Mouse (Mus musculus) 3134 (cell line): ENCODE data around the gene Lrrc10b.

Source experiments
- DNase-seq: peaks from one replicate; pipeline ENCODE4 v3.0.0-alpha.2; 2011; ENCODE audit warnings: low spot score; ENCODE audit not compliant: insufficient read length; ENCODE audit errors: extremely low read depth

Gene Lrrc10b

GRCm38 (mm10) chr19:10456752-10457483, at the start of gene Lrrc10b:
Gene Lrrc10b (minus strand): TSS chr19:10457473.
- no peak for DNase-seq

- no peak for DNase-seq
Measured at GRCm38 (mm10) chr19:10502571-10502970, 45.3 kb upstream of the Lrrc10b start.

- no peak for DNase-seq
Measured at GRCm38 (mm10) chr19:10500581-10500980, 43.3 kb upstream of the Lrrc10b start.

- peak; percentile 69 for DNase-seq
Measured at GRCm38 (mm10) chr19:10497512-10498160, 40.4 kb upstream of the Lrrc10b start.

- DNase-seq, result no peak
Measured at GRCm38 (mm10) chr19:10496976-10497375, 39.7 kb upstream of the Lrrc10b start.

- DNase-seq, result peak; percentile 27
Measured at GRCm38 (mm10) chr19:10495670-10496069, 38.4 kb upstream of the Lrrc10b start.

GRCm38 (mm10) chr19:10486264-10486738, 29.0 kb upstream of the Lrrc10b start:
- peak; percentile 21 for DNase-seq

- no peak for DNase-seq
Measured at GRCm38 (mm10) chr19:10482703-10483102, 25.4 kb upstream of the Lrrc10b start, which contains the start of gene Ppp1r32. Gene Ppp1r32 (minus strand): TSS chr19:10482928.

GRCm38 (mm10) chr19:10479541-10479940, 22.3 kb upstream of the Lrrc10b start:
- no peak for DNase-seq

- DNase-seq, result no peak
Measured at GRCm38 (mm10) chr19:10473779-10474178, 16.5 kb upstream of the Lrrc10b start.

- no peak for DNase-seq
Measured at GRCm38 (mm10) chr19:10472958-10473357, 15.7 kb upstream of the Lrrc10b start.

- DNase-seq, result no peak
Measured at GRCm38 (mm10) chr19:10469171-10469658, 11.9 kb upstream of the Lrrc10b start.

GRCm38 (mm10) chr19:10464427-10464826, 7.2 kb upstream of the Lrrc10b start:
- no peak for DNase-seq

- DNase-seq, result no peak
Measured at GRCm38 (mm10) chr19:10461584-10461983, 4.3 kb upstream of the Lrrc10b start.

GRCm38 (mm10) chr19:10459907-10460306, 2.6 kb upstream of the Lrrc10b start:
- DNase-seq, result no peak

- DNase-seq, result peak; percentile 18
Measured at GRCm38 (mm10) chr19:10458096-10458495, 823 bp upstream of the Lrrc10b start.

- no peak for DNase-seq
Measured at GRCm38 (mm10) chr19:10457484-10457800, 169 bp upstream of the Lrrc10b start.

- DNase-seq, result no peak
Measured at GRCm38 (mm10) chr19:10455437-10455806, 1.9 kb downstream of the Lrrc10b start.

GRCm38 (mm10) chr19:10454718-10455436, 2.4 kb downstream of the Lrrc10b start:
- DNase-seq, result no peak

GRCm38 (mm10) chr19:10449708-10450107, 7.6 kb downstream of the Lrrc10b start:
- DNase-seq, result no peak

- DNase-seq, result no peak
Measured at GRCm38 (mm10) chr19:10449190-10449589, 8.1 kb downstream of the Lrrc10b start.
